In the genomic region with DNA sequence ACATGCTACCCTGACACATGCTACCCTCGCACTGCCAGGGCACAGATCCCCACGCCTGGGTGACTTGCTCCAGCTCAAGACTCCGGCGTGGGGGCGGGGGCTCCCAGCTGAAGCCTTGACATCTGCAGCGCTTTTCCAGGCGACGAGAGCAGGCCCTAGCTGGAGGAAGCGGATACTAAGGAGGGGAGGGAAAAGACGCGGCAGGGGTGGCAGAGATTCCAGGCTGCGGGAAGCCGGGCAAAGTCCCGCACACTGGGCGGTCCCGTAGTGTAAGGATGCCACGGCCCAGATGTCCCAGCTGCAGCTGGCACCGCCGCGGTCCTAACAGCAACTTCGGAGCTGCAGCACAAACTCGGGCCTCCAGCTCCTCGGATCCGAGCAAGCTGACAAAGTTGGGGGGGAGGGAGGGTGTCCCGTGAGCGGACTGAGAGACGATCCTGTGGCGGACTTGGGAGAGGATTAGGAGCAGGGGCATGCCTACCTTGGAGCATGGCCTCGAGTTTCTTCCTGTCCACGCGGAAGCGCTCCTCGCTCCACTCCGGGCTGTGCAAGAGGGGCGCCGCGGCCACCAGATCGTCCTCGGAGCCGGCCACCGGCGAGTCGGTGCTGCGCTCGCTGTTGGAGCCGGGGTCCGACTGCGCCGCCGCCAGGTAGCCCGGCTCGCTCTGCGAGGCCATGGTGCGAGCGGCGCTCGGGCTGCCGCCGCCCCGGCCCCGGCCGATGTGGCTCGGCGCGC, we compare ENCODE assay signal across 8 mouse cellular contexts. TPM values are rescaled to one million over a fixed set of nuclear protein-coding genes. Genes with fewer than 3 reads are reported as not detected.
A peak's percentile ranks its signal among the peaks of the same experiment; 100 is the strongest.
DNase-seq lines count a peak whose midpoint lies in the region; ATAC-seq lines count a peak whose summit lies in the region.

No protein-coding gene starts in this region.

- 0% methylated on average over 63 of the region's 65 CpGs for WGBS in forebrain, embryonic 16.5 days

- H3K27me3 ChIP-seq in forebrain, embryonic 16.5 days (replicated peaks; ENCODE audit: control insufficient read depth, insufficient read depth, low read length) = peaks cover 9% of the 10 kb centered on the region

- intact Hi-C loops in heart, postnatal 14 days (cut with DNase I) = loop anchor here (5.0 kb wide), 2 partner anchors 63 to 107 kb away; no protein-coding TSS in a partner anchor

- peaks cover 9% of the 10 kb centered on the region for H3K4me1 ChIP-seq in forebrain, embryonic 16.5 days (replicated peaks; ENCODE audit: control insufficient read depth, insufficient read depth, low read length)

- peak; percentile 73 for ATAC-seq in forebrain, embryonic 16.5 days

- DNase-seq in ES-CJ7 (ENCODE audit: low read depth, low spot score) = peak; percentile 42
- peak; percentile 65 for DNase-seq in adrenal gland, postnatal 10 days
- peak; percentile 65 to 68 for DNase-seq in heart, postnatal 14 days
- peak; percentile 86 to 92 for DNase-seq in kidney, postnatal 4 days
- DNase-seq in lung, postnatal 10 days = peak; percentile 74
- DNase-seq in right cerebral cortex, postnatal 10 days (ENCODE audit: low spot score in 2 of 2) = peak; percentile 46 to 52
- no peak for DNase-seq in thymus, postnatal 14 days

- H3K27ac ChIP-seq in forebrain, embryonic 16.5 days (ENCODE audit: low read length) = no peak overlapping the region

- peak overlapping the region; percentile 98 for H3K4me2 ChIP-seq in forebrain, embryonic 16.5 days (ENCODE audit: low read length)

- no peaks in the 10 kb centered on the region for H3K36me3 ChIP-seq in forebrain, embryonic 16.5 days (ENCODE audit: control insufficient read depth, insufficient read depth)

- H3K4me3 ChIP-seq in forebrain, embryonic 16.5 days (replicated peaks; ENCODE audit: low read length) = peak overlapping the region; percentile 71

- peak overlapping the region; percentile 71 for H3K9ac ChIP-seq in forebrain, embryonic 16.5 days (replicated peaks; ENCODE audit: low read depth, low read length)

- H3K9me3 ChIP-seq in forebrain, embryonic 16.5 days (ENCODE audit: control insufficient read depth, low read length) = no peaks in the 10 kb centered on the region

RNA-seq across cellular contexts. Expression of a gene that starts 0.4 kb away (rescaled TPM):
- total RNA-seq in adrenal gland, postnatal 10 days (2021) = 10 to 100 TPM; 21.8 to 22.7 TPM
- polyA plus RNA-seq in forebrain, embryonic 16.5 days (2015; fragmentation: Nextera tagmentation; extraction: Ambion mirVana) = 3.1 and 4.3 TPM in 2 replicates
- total RNA-seq in heart, postnatal 14 days (2021) = 10 to 100 TPM; 22.1 to 27.9 TPM
